Mouse (Mus musculus) liver, postnatal 0 days (tissue): Measurements from ENCODE around the gene Sh2d1b1.
"Not testable (repeated sequence)": the region's sequence is repeated elsewhere in the genome, so short reads cannot be mapped to it uniquely, and the experiment has no call there.

Experiments
- CTCF ChIP-seq: sonication (generic); IDR thresholded peaks from 2 replicates; pipeline ENCODE4 v1.5.1; 2016; ENCODE audit warnings: antibody characterized with exemption, low read depth
- EP300 ChIP-seq: IDR thresholded peaks from 2 replicates; pipeline ENCODE4 v1.6.1; 2016; ENCODE audit warnings: antibody characterized with exemption, low read depth, mild to moderate bottlenecking

GRCm38 (mm10) chr1:170232688-170233087 lies 44.4 kb upstream of the Sh2d1b1 start, which contains the start of gene Sh2d1b2:
- TF ChIP-seq CTCF, EP300: not testable (repeated sequence)
